Mouse (Mus musculus) gonadal fat pad, adult 2 months (tissue): ENCODE measurements around the gene Kiz. TPM values are rescaled to one million over a fixed set of nuclear protein-coding genes. Genes with fewer than 3 reads are reported as not detected.

Experiments used
- DNase-seq: peaks from one replicate; pipeline ENCODE4 v3.0.0-alpha.2; 2012; ENCODE audit warnings: low read depth
- polyA plus RNA-seq: library from polyadenylated mRNA; depleted of rRNA; stranded (reverse); fragments of >200 nt; gene quantifications from 2 replicates; pipeline ENCODE4 v1.2.3, GENCODE M21; 2012; rRNA removed

Kiz gene
- polyA plus RNA-seq = 7.4 and 10.4 TPM in 2 replicates

- no peak for DNase-seq
Observed at GRCm38 (mm10) chr2:146855599-146856039, at the start of gene Kiz. TSS of gene Kiz (plus strand) at chr2:146855864.

GRCm38 (mm10) chr2:146809706-146810256 lies 45.9 kb upstream of the Kiz start:
- no peak for DNase-seq

- DNase-seq = no peak
Observed at GRCm38 (mm10) chr2:146810695-146811094, 45.0 kb upstream of the Kiz start.

- no peak for DNase-seq
Observed at GRCm38 (mm10) chr2:146814978-146815377, 40.7 kb upstream of the Kiz start.

- no peak for DNase-seq
Observed at GRCm38 (mm10) chr2:146819065-146819464, 36.6 kb upstream of the Kiz start.

- no peak for DNase-seq
Observed at GRCm38 (mm10) chr2:146823483-146823951, 32.1 kb upstream of the Kiz start.

- no peak for DNase-seq
Observed at GRCm38 (mm10) chr2:146824043-146824442, 31.6 kb upstream of the Kiz start.

- DNase-seq = no peak
Observed at GRCm38 (mm10) chr2:146828006-146828405, 27.7 kb upstream of the Kiz start.

GRCm38 (mm10) chr2:146833222-146834063 lies 22.2 kb upstream of the Kiz start:
- no peak for DNase-seq

GRCm38 (mm10) chr2:146834064-146834313 lies 21.7 kb upstream of the Kiz start:
- no peak for DNase-seq

GRCm38 (mm10) chr2:146834314-146835201 lies 21.1 kb upstream of the Kiz start:
- no peak for DNase-seq

GRCm38 (mm10) chr2:146835241-146835990 lies 20.2 kb upstream of the Kiz start:
- DNase-seq = no peak

GRCm38 (mm10) chr2:146836246-146836645 lies 19.4 kb upstream of the Kiz start:
- no peak for DNase-seq

GRCm38 (mm10) chr2:146836871-146837550 lies 18.7 kb upstream of the Kiz start:
- DNase-seq = no peak

- no peak for DNase-seq
Observed at GRCm38 (mm10) chr2:146837653-146838052, 18.0 kb upstream of the Kiz start.

GRCm38 (mm10) chr2:146838596-146839302 lies 16.9 kb upstream of the Kiz start:
- DNase-seq = no peak

- DNase-seq = no peak
Observed at GRCm38 (mm10) chr2:146839303-146840030, 16.2 kb upstream of the Kiz start.

GRCm38 (mm10) chr2:146847863-146848262 lies 7.8 kb upstream of the Kiz start:
- DNase-seq = no peak

- DNase-seq = no peak
Observed at GRCm38 (mm10) chr2:146856120-146856519, 456 bp downstream of the Kiz start.

GRCm38 (mm10) chr2:146856853-146857252 lies 1.2 kb downstream of the Kiz start:
- DNase-seq = no peak
